Mouse (Mus musculus): ENCODE measurements around the gene Ppp1r14a.

- TF ChIP-seq CTCF (IDR thresholded peaks at IDR 0.05; ENCODE audit: low read depth, low read length) (no peak), GATA2 (IDR thresholded peaks at IDR 0.05; ENCODE audit: borderline replicate concordance, low read depth, low read length) (no peak)
Measured at GRCm38 (mm10) chr7:29303738-29304462, 14.8 kb downstream of the Ppp1r14a start, which contains the start of gene Dpf1.
